Mouse (Mus musculus) liver, embryonic 11.5 days (tissue): ENCODE results near the gene Efna2. TPM values are rescaled to one million over a fixed set of nuclear protein-coding genes. Genes with fewer than 3 reads are reported as not detected.

Experiments
- ATAC-seq: fragments of 200-750 bp; cut with Nextera tagmentation; replicated peaks from 2 replicates; pipeline ENCODE4 v1.8.0; 2017; ENCODE audit warnings: moderate number of reproducible peaks, mild to moderate bottlenecking, moderate TSS enrichment, moderate library complexity; ENCODE audit not compliant: low FRiP score
- DNase-seq: peaks from one replicate; pipeline ENCODE4 v3.0.0-alpha.2; 2017; ENCODE audit warnings: low spot score
- H3K27ac ChIP-seq: fragments of 300-500 bp; sonication (generic); 2 replicates; pipeline ENCODE4 v1.5.1; 2014; ENCODE audit warnings: mild to moderate bottlenecking, low read depth, low read length, control low read depth
- H3K27me3 ChIP-seq: fragments of 300-500 bp; sonication (generic); replicated peaks from 2 replicates; pipeline ENCODE4 v1.6.1; 2014; ENCODE audit warnings: low read length, mixed read lengths; ENCODE audit not compliant: control insufficient read depth, insufficient read depth
- H3K36me3 ChIP-seq: fragments of 300-500 bp; sonication (generic); 2 replicates; pipeline ENCODE4 v1.6.1; 2014; ENCODE audit warnings: mild to moderate bottlenecking, low read length, moderate library complexity, mixed read lengths; ENCODE audit not compliant: control insufficient read depth, insufficient read depth
- H3K4me1 ChIP-seq: fragments of 300-500 bp; sonication (generic); replicated peaks from 2 replicates; pipeline ENCODE4 v1.6.1; 2014; ENCODE audit warnings: low read length, mixed read lengths; ENCODE audit not compliant: control insufficient read depth, insufficient read depth
- H3K4me2 ChIP-seq: fragments of 300-500 bp; sonication (generic); 2 replicates; pipeline ENCODE4 v1.6.1; 2014; ENCODE audit warnings: mild to moderate bottlenecking, control low read depth, moderate library complexity
- H3K4me3 ChIP-seq: fragments of 300-500 bp; sonication (generic); 2 replicates; pipeline ENCODE4 v1.5.1; 2014; ENCODE audit warnings: low read depth, low read length, control low read depth
- H3K9ac ChIP-seq: fragments of 300-500 bp; sonication (generic); 2 replicates; pipeline ENCODE4 v1.6.1; 2014; ENCODE audit warnings: low read depth, low read length, control low read depth
- H3K9me3 ChIP-seq: fragments of 300-500 bp; sonication (generic); 2 replicates; pipeline ENCODE4 v1.6.1; 2016; ENCODE audit warnings: low read length, inconsistent platforms, mixed read lengths; ENCODE audit not compliant: control insufficient read depth
- WGBS: fragments of 180-500 bp; shearing (Covaris S2); extraction: QIAGEN DNeasy Blood & Tissue Kit; methylation state at CpG from one replicate; pipeline ENCODE4 v1.1.7; 2014; 5-methylcytosine and 5-hydroxymethylcytosine counted together
- polyA plus RNA-seq: library from polyadenylated mRNA; unstranded; fragments of >200 nt; fragmentation: Nextera tagmentation; extraction: Ambion mirVana; gene quantifications from 2 replicates; pipeline ENCODE4 v1.2.1, GENCODE M21; 2014

Gene Efna2
- polyA plus RNA-seq, 1 experiment from 2014 or later = 10.7 TPM

DNA sequence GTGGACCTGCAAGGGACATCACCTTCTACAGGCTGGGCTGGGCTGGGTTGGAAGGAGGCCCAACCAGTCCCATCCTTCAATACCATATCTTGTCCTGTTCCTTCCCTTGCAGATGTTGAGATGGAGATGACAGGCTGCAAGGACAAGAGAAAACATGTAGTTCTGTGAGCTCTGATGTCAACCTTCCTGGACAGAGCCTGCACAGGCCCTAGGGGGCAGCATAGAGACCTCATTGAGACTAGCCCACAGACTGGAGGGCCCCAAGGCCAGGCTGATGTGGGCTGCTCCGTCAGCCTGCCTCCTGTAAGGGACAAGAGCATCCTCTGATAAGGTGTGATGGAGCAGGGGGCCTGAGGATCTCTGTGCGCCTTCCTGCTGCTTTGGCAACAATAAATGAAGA lies 4.6 kb upstream of the Efna2 start:
- Histone ChIP-seq H3K27ac (no peak overlapping the region; the same call in 1 of the 2 replicates), H3K9ac (no peak overlapping the region), H3K4me3 (no peak overlapping the region), H3K4me2 (no peak overlapping the region), H3K9me3 (no peaks in the 10 kb centered on the region), H3K27me3 (peaks cover 14% of the 10 kb centered on the region), H3K4me1 (peaks cover 15% of the 10 kb centered on the region), H3K36me3 (peaks cover 22% of the 10 kb centered on the region)
- ATAC-seq (no peak), DNase-seq (no peak)
- 42% methylated on average over 2 of the region's 2 CpGs for WGBS

DNA sequence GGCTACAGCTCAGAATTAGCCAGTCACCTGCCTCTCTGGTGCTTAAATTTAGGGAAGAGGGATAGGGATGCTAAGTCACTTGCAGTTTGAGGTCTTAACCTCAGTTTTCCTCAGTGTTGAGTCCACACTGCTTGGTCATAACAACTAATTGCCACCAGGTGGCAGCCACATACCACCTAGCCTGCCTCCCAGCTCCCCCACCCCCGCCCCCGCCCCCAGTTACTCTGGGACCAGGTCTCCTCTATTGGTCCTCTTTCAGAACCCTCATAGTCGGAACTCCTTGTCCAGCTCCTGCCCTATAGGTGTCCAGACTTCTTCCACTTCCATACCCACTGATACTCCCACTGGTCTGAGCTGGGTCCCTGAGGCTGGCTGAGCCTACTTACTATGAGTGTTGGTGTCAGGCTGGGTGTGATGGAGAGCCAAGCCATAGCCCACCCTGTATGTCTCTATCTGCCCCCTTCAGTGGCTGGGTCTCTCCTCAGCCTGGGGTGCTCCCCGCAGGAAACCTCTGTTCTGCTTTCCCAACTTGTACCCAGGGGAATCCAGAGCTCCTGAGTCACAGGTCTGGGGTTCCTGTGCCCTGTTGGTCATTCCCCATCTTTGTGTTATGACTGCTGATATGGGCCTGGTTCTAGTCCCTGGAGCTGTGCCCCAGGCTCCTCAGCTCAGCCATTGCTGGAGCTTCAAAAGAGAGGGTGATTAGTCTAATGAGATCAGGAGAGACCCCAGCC lies 3.6 kb upstream of the Efna2 start:
- H3K4me1 ChIP-seq = peaks cover 17% of the 10 kb centered on the region
- 28% methylated on average over 4 of the region's 4 CpGs for WGBS
- no peak for DNase-seq

DNA sequence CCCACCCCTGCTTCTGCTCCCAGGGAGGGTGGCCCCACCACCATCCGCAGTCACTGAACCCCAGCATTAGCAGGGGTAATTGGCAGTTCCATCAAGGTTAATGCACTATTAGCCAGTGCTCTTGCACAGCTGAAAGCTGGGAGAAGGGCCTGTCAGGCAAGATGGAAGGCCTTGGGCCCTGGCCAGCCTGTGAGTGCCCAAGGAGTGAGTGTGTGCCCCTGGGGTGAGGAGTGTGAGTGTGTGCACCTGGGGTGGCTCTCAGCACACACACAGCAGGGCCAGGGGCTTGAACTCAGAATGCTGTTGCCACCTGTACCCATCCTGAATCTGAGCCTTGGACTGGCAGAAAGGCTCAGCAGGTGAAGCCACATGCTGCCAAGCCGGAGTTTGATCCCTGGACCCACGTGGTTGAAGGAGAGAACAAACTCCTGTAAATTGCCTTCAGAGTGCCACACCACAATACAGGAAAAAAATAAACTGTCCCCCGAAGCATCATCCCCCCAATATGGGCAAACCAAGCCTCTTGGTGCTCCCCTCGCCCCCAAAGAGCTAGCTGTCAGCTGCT lies 2.9 kb upstream of the Efna2 start:
- Histone ChIP-seq H3K4me3 (no peak overlapping the region), H3K4me1 (peaks cover 17% of the 10 kb centered on the region), H3K9ac (no peak overlapping the region), H3K9me3 (no peaks in the 10 kb centered on the region), H3K36me3 (peaks cover 8% of the 10 kb centered on the region), H3K4me2 (no peak overlapping the region), H3K27me3 (peaks cover 30% of the 10 kb centered on the region), H3K27ac (no peak overlapping the region)
- 84% methylated on average over 5 of the region's 5 CpGs for WGBS
- ATAC-seq (no peak), DNase-seq (no peak)

More for the DNA sequence above, 3.6 kb upstream of the Efna2 start:
- Histone ChIP-seq H3K4me2 (no peak overlapping the region), H3K9me3 (no peaks in the 10 kb centered on the region), H3K27me3 (peaks cover 24% of the 10 kb centered on the region), H3K36me3 (peaks cover 14% of the 10 kb centered on the region), H3K4me3 (no peak overlapping the region), H3K27ac (no peak overlapping the region; the same call in 1 of the 2 replicates), H3K9ac (no peak overlapping the region)
- no peak for ATAC-seq

DNA sequence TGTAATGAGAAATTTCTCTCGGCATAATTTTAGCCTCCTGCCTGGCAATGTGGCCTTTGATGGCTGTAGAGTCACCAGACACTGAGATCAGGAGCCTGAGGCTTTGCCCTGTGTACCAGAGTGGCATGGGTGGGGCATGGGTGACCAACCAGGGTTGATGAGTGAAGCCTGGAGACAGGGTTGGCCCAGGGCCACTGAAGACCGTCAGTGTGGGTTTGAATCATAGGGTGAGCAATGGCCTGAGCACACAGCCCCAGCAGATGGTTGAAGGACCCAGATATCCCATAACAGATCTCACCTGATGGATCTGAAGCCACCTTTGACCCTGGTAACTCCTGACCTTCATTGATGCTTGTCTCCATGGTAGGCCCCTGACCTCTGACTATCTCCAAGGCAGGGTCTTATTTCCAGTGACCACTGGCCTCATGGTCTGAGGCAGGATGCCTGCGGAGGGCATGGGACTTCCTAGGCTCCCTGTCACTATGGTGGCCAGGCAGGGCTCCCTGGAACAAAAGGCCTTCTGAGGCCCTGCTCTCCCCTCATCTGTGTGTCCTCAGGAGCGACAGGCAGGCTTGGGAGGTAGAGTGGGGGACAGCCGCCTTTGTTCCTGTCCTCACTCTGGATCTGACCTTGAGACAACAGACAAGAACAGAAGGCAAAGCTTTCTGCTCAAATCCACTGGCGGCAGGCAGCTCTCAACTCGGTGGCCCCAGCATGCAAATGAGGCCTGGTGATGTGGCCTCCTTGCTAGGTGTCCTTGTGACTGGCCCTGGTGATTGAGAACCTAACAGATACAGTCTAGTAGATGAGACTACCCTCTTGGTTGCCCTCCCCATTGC lies 1.6 kb upstream of the Efna2 start:
- no peak overlapping the region for H3K27ac ChIP-seq
- H3K4me3 ChIP-seq = no peak overlapping the region
- H3K9ac ChIP-seq = no peak overlapping the region
- no peaks in the 10 kb centered on the region for H3K9me3 ChIP-seq
- DNase-seq (no peak), ATAC-seq (no peak)
- peaks cover 8% of the 10 kb centered on the region for H3K4me1 ChIP-seq
- no peak overlapping the region for H3K4me2 ChIP-seq
- WGBS = 76% methylated on average over 7 of the region's 7 CpGs
- no peaks in the 10 kb centered on the region for H3K36me3 ChIP-seq
- peaks cover 35% of the 10 kb centered on the region for H3K27me3 ChIP-seq

DNA sequence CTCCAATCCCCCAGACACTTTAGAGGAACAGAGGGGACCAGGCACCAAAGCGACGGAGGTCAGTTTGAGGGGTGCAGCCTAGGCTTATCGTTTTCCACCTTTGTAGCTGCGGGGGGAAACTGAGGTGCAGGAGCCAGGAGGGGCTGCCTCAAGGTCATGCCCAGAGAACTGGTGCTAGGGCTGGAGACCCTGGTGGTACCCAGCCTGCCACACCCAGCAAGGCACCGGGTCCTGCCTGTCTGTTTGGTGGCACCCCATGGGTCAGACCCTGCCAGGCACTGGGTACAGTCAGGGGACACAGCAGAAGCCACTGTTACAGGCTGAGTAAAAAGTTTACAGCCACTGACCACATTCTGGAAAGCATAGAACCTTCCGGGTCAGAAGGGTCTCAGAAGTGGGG lies 1.0 kb downstream of the Efna2 start:
- H3K4me3 ChIP-seq = peak overlapping the region; percentile 64

DNA sequence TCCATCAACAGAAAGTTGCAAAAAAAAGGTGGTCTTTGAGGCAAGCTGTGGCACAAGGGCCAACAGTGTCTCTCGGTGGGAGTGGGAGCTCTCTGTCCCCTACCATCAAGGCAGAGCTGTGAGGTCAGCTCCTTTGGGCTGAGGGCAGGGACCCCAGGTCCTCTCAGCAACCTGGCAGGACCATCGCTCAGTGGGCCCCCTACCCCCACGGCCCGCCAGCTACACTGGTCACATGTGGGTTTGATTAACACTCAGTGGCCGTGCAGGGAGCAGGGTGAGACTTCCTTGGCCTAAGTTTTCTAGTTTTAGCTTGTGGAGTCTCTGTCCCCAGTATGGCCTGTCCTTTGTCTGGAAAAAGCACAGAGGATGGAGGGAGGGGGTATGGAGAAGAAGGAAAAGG lies 1.5 kb downstream of the Efna2 start:
- Histone ChIP-seq H3K27me3 (peaks cover 42% of the 10 kb centered on the region), H3K36me3 (no peaks in the 10 kb centered on the region; the same call in 1 of the 2 replicates), H3K9me3 (no peaks in the 10 kb centered on the region), H3K4me3 (peak overlapping the region; percentile 64; the same call in 1 of the 2 replicates), H3K4me1 (peaks cover 8% of the 10 kb centered on the region), H3K4me2 (peak overlapping the region; percentile 76), H3K9ac (no peak overlapping the region), H3K27ac (no peak overlapping the region)
- DNase-seq = no peak
- WGBS = 58% methylated on average over 5 of the region's 5 CpGs
- ATAC-seq = no peak

More for the DNA sequence above, 1.0 kb downstream of the Efna2 start:
- H3K9ac ChIP-seq = peak overlapping the region; percentile 65
- peak overlapping the region; percentile 76 for H3K4me2 ChIP-seq
- 52% methylated on average over 6 of the region's 6 CpGs for WGBS
- peaks cover 36% of the 10 kb centered on the region for H3K27me3 ChIP-seq
- no peak overlapping the region for H3K27ac ChIP-seq
- no peaks in the 10 kb centered on the region for H3K9me3 ChIP-seq
- H3K4me1 ChIP-seq = peaks cover 8% of the 10 kb centered on the region
- no peak for DNase-seq
- ATAC-seq = no peak
- H3K36me3 ChIP-seq = no peaks in the 10 kb centered on the region; the same call in 1 of the 2 replicates

DNA sequence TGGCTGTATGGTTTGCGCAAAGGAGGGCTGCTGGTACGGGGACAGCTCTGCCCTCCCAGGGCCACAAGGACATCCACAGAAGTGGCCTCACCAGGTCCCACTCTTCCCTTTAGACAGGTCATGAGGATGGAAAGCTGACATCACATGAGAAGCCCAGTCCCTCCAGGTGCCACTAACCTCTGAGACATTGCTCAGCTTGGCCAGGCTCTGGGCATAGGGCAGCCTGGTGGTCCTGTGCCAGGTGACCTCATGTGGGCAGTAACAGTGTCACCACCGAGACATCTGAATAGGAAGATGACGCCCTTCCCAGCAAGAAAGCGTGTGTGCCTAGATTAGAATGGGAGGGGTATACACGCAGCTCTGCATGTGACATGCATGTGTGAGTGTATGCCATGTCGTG lies 3.3 kb downstream of the Efna2 start:
- H3K4me2 ChIP-seq = no peak overlapping the region
- no peak overlapping the region for H3K9ac ChIP-seq
- ATAC-seq (no peak), DNase-seq (no peak)
- H3K27me3 ChIP-seq = peaks cover 59% of the 10 kb centered on the region
- H3K9me3 ChIP-seq = no peaks in the 10 kb centered on the region
- H3K27ac ChIP-seq = no peak overlapping the region
- H3K4me1 ChIP-seq = peaks cover 8% of the 10 kb centered on the region
- 86% methylated on average over 7 of the region's 7 CpGs for WGBS
- H3K36me3 ChIP-seq = no peaks in the 10 kb centered on the region; the same call in 1 of the 2 replicates
- H3K4me3 ChIP-seq = no peak overlapping the region

DNA sequence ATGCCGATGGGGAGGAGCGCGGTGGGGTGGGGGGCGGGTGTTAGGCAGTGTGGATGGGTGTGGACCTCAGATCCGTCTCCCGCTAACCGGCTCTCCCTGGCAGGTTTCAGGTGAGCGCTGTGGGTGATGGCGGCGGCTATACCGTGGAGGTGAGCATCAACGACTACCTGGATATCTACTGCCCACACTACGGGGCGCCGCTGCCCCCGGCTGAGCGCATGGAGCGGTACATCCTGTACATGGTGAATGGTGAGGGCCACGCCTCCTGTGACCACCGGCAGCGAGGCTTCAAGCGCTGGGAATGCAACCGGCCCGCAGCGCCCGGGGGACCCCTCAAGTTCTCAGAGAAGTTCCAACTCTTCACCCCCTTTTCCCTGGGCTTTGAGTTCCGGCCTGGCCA lies 7.4 kb downstream of the Efna2 start:
- H3K9me3 ChIP-seq = no peaks in the 10 kb centered on the region
- H3K36me3 ChIP-seq = no peaks in the 10 kb centered on the region; the same call in 1 of the 2 replicates
- no peak overlapping the region; the same call in 1 of the 2 replicates for H3K4me2 ChIP-seq
- 35% methylated on average over 27 of the region's 27 CpGs for WGBS
- ATAC-seq = no peak
- peaks cover 14% of the 10 kb centered on the region for H3K4me1 ChIP-seq
- H3K9ac ChIP-seq = no peak overlapping the region
- H3K27me3 ChIP-seq = peaks cover 65% of the 10 kb centered on the region
- no peak for DNase-seq
- H3K27ac ChIP-seq = no peak overlapping the region
- H3K4me3 ChIP-seq = no peak overlapping the region
